Mouse (Mus musculus) midbrain, embryonic 11.5 days (tissue): ENCODE measurements around the gene Ddx28. TPM values are rescaled to one million over a fixed set of nuclear protein-coding genes. Genes with fewer than 3 reads are reported as not detected.

Experiments used
- ATAC-seq: fragments of 200-750 bp; cut with Nextera tagmentation; 2 replicates; pipeline ENCODE4 v1.8.0; 2017; ENCODE audit warnings: moderate TSS enrichment, moderate library complexity; ENCODE audit not compliant: low FRiP score
- DNase-seq: peaks from one replicate; pipeline ENCODE4 v3.0.0; 2015; ENCODE audit warnings: low spot score; ENCODE audit errors: missing footprints
- H3K27ac ChIP-seq: fragments of 300-500 bp; sonication (generic); 2 replicates; pipeline ENCODE4 v1.5.1; 2014; ENCODE audit warnings: low read depth, low read length
- H3K27me3 ChIP-seq: fragments of 300-500 bp; sonication (generic); 2 replicates; pipeline ENCODE4 v1.6.1; 2014; ENCODE audit warnings: mild to moderate bottlenecking, low read length, moderate library complexity, mixed read lengths; ENCODE audit not compliant: control insufficient read depth, insufficient read depth
- H3K36me3 ChIP-seq: fragments of 300-500 bp; sonication (generic); 2 replicates; pipeline ENCODE4 v1.6.1; 2014; ENCODE audit warnings: mild to moderate bottlenecking, low read length, moderate library complexity, mixed read lengths; ENCODE audit not compliant: control insufficient read depth, insufficient read depth
- H3K4me1 ChIP-seq: fragments of 300-500 bp; sonication (generic); 2 replicates; pipeline ENCODE4 v1.6.1; 2014; ENCODE audit warnings: low read length; ENCODE audit not compliant: control insufficient read depth, insufficient read depth
- H3K4me2 ChIP-seq: fragments of 300-500 bp; sonication (generic); 2 replicates; pipeline ENCODE4 v1.6.1; 2014; ENCODE audit warnings: mild to moderate bottlenecking, moderate library complexity
- H3K4me3 ChIP-seq: fragments of 300-500 bp; sonication (generic); 2 replicates; pipeline ENCODE4 v1.5.1; 2014; ENCODE audit warnings: low read depth, low read length
- H3K9ac ChIP-seq: fragments of 300-500 bp; sonication (generic); 2 replicates; pipeline ENCODE4 v1.6.1; 2014; ENCODE audit warnings: low read length
- H3K9me3 ChIP-seq: fragments of 300-500 bp; sonication (generic); 2 replicates; pipeline ENCODE4 v1.6.1; 2016; ENCODE audit warnings: low read length; ENCODE audit not compliant: control insufficient read depth
- WGBS: fragments of 180-500 bp; shearing (Covaris S2); extraction: QIAGEN DNeasy Blood & Tissue Kit; methylation state at CpG from one replicate; pipeline ENCODE4 v1.1.7; 2014; 5-methylcytosine and 5-hydroxymethylcytosine counted together
- polyA plus RNA-seq: library from polyadenylated mRNA; unstranded; fragments of >200 nt; fragmentation: Nextera tagmentation; extraction: Ambion mirVana; gene quantifications from 2 replicates; pipeline ENCODE4 v1.2.1, GENCODE M21; 2014

Ddx28 gene
- polyA plus RNA-seq, 1 experiment from 2014 or later, result 23.4 TPM

DNA sequence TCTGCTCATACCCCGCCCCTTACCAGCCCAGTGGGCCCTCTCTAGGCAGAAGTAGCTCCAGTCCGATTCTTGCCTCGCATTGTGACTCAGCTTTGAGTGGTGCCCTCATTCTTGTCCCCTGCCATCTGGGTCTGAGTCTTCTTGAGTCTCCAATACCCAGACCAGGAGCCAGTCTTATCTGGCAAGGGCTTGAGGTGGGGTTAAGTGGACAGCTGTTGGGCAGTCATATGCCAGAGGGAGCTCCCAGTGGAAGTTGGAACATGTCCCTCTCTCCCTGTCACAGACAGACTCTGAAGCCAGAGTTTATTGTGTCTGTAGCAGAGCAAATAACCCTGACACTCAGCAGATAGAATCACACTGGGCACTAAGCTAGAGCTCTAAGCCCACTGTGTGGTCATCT is 39.4 kb upstream of the Ddx28 start:
- no peak overlapping the region for H3K27ac ChIP-seq
- WGBS, result 84% methylated on average over 3 of the region's 3 CpGs
- ATAC-seq (no peak), DNase-seq (no peak)
- no peaks in the 10 kb centered on the region for H3K9me3 ChIP-seq
- H3K4me1 ChIP-seq, result no peaks in the 10 kb centered on the region
- H3K4me3 ChIP-seq, result no peak overlapping the region
- no peak overlapping the region for H3K4me2 ChIP-seq
- H3K27me3 ChIP-seq, result no peaks in the 10 kb centered on the region
- H3K9ac ChIP-seq, result no peak overlapping the region
- no peaks in the 10 kb centered on the region for H3K36me3 ChIP-seq

DNA sequence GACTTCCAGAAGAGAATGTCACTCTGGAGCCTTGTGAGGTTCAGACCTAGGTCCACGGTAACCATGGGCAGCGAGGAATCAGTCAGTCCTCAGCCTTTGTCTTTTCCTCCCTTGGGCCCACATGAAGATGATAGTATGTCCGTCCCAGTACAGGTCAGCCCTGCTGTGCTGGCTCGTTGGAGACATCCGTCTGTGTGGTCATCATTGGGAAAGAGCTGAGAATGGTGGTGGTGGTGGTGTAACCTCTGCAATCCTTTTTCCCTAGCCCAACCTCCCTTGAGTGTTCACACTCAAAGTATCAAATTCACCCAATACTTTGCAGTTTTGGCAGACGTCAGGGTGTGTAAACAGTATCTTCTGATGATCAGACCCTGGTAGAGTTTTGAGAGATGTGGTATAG is 38.2 kb upstream of the Ddx28 start:
- DNase-seq, result no peak
- Histone ChIP-seq H3K9ac (no peak overlapping the region), H3K27ac (no peak overlapping the region), H3K4me1 (no peaks in the 10 kb centered on the region), H3K4me3 (no peak overlapping the region), H3K36me3 (no peaks in the 10 kb centered on the region), H3K27me3 (no peaks in the 10 kb centered on the region), H3K9me3 (no peaks in the 10 kb centered on the region), H3K4me2 (no peak overlapping the region)
- no peak for ATAC-seq
- WGBS, result 86% methylated on average over 6 of the region's 6 CpGs

DNA sequence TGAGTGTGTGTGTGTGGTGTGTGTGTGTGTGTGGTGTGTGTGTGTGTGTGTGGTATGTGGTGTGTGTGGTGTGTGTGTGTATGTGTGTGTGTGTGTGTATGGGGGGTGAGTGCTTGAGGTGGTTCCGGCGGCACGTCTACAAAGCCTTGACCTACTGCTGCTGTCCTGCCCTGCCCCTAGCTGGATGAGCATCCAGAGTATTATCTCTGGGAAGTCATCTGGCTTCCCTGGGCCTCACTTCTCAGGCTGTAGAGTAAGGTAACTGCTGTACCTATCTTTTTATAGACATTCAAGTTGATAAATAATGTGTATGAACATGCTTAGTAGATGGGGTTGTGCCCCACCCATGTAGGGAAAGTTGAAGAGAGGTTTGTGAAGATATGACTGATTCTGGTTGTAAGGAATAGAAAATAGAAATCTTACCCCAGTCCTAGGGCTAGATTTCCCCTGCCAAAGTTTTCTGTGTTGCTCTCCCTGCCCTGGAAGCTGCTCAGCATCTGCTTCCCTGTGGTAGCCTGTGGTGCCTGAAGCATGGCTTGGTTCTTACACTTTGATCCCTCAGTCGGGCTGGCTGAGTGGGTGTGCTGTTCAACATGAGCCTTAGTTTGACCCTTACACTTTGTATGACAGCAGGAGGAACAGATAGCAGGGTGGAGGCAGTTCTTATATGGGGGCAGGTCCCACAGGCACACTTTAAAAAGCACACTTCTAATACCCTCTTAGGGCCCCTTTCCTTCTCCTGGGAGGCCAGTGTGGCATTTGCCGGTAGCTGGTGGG is 36.4 kb upstream of the Ddx28 start:
- Histone ChIP-seq H3K4me1 (no peaks in the 10 kb centered on the region), H3K9me3 (no peaks in the 10 kb centered on the region), H3K4me2 (no peak overlapping the region), H3K36me3 (no peaks in the 10 kb centered on the region), H3K27me3 (no peaks in the 10 kb centered on the region), H3K27ac (no peak overlapping the region), H3K9ac (no peak overlapping the region), H3K4me3 (no peak overlapping the region)
- DNase-seq, result no peak
- 84% methylated on average over 5 of the region's 5 CpGs for WGBS
- no peak for ATAC-seq

DNA sequence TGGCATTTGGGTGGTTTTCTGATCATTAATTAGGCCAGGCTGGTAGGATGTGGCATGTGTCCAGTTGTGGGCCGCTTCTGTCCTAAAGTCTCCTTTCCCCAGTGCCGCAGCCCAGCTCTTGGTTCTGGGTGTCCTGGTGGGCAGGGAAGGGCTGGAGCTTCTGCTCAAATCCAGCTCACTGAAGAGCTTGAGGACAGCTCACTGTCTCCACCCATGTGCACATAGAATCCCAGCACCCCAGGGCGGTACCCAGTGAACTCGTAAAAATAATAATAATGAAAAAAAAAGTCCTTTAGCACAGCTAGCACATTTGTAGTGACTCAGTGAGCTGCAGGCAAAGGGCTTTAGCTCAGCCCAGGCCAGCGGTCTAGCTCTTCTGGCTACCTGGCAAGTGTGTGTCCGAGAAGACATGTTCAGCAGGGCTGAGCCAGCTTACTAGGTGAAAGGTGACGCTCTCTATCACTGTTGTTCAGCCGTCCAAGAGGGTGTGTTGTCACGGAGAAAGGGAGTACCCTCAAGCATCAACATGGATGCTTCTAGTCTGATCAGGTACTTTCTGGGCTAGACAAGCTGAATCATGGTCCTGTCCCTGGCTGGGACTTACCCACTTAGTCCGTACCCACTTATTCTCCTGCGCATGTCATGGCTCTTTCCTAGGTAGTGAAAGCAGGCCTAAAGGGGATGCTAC is 35.3 kb upstream of the Ddx28 start:
- ATAC-seq (no peak), DNase-seq (no peak)
- no peaks in the 10 kb centered on the region for H3K4me1 ChIP-seq
- H3K36me3 ChIP-seq, result no peaks in the 10 kb centered on the region
- H3K4me3 ChIP-seq, result no peak overlapping the region
- no peak overlapping the region for H3K9ac ChIP-seq
- H3K9me3 ChIP-seq, result no peaks in the 10 kb centered on the region
- H3K4me2 ChIP-seq, result no peak overlapping the region
- no peak overlapping the region for H3K27ac ChIP-seq
- 97% methylated on average over 11 of the region's 11 CpGs for WGBS
- H3K27me3 ChIP-seq, result no peaks in the 10 kb centered on the region

DNA sequence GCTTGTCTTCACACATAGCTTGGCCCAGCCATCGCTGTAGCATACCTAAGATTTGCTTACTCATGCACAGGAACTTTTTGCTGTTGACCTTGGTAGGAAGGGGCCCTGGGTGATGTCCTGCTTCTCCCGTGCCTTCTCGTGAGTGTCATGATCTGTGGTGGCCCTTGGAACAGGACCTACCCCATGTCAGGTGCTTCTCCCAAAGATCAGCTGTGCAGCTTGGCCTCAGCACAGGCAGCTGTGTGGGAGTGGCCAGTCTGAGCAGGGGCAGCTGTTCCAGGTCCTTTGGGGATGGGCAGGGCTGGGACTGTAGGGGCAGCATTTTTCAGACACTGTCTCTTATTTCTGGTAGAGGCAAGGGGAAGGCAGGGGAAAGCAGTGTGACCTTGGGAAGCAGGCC is 32.5 kb upstream of the Ddx28 start:
- ATAC-seq, result no peak
- Histone ChIP-seq H3K27me3 (no peaks in the 10 kb centered on the region), H3K4me2 (no peak overlapping the region), H3K9ac (no peak overlapping the region), H3K9me3 (no peaks in the 10 kb centered on the region), H3K27ac (no peak overlapping the region), H3K4me1 (no peaks in the 10 kb centered on the region), H3K4me3 (no peak overlapping the region), H3K36me3 (no peaks in the 10 kb centered on the region)
- DNase-seq, result no peak
- 87% methylated on average over 3 of the region's 3 CpGs for WGBS

- no peak overlapping the region for H3K4me3 ChIP-seq
- no peak overlapping the region for H3K9ac ChIP-seq
- no peak overlapping the region for H3K4me2 ChIP-seq
- no peak for ATAC-seq
- no peak for DNase-seq
- no peak overlapping the region for H3K27ac ChIP-seq
- H3K27me3 ChIP-seq, result no peaks in the 10 kb centered on the region
- no peaks in the 10 kb centered on the region for H3K4me1 ChIP-seq
- no peaks in the 10 kb centered on the region for H3K36me3 ChIP-seq
- WGBS, result 85% methylated on average over 2 of the region's 2 CpGs
- H3K9me3 ChIP-seq, result no peaks in the 10 kb centered on the region
Observed at GRCm38 (mm10) chr8:106043055-106043454, 31.4 kb upstream of the Ddx28 start.

DNA sequence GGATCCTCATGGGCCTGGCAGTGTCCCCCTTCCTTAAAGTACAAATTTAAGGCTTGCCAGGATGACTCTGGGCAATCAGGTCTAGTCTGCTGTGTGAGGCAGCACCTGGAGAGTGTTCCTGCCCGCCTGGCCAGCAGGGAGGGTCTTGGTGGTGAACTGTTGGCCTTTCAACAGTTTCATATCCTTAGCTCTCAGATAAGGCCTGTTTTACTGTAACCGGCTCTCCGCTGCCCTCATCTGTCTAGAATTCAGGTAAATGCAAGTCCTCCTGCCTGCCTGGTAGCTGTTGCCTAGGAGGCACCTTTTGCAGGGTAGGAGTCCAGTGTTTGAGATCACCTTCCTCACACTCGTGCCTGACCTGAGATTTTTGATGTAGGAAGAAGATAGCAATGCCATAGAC is 28.5 kb upstream of the Ddx28 start:
- WGBS, result 84% methylated on average over 4 of the region's 4 CpGs
- Histone ChIP-seq H3K4me1 (no peaks in the 10 kb centered on the region), H3K4me3 (no peak overlapping the region), H3K9ac (no peak overlapping the region), H3K36me3 (no peaks in the 10 kb centered on the region), H3K27me3 (no peaks in the 10 kb centered on the region), H3K4me2 (no peak overlapping the region), H3K9me3 (no peaks in the 10 kb centered on the region), H3K27ac (no peak overlapping the region)
- ATAC-seq, result no peak
- no peak for DNase-seq

GRCm38 (mm10) chr8:106039605-106040004 is 27.9 kb upstream of the Ddx28 start:
- no peaks in the 10 kb centered on the region for H3K4me1 ChIP-seq

DNA sequence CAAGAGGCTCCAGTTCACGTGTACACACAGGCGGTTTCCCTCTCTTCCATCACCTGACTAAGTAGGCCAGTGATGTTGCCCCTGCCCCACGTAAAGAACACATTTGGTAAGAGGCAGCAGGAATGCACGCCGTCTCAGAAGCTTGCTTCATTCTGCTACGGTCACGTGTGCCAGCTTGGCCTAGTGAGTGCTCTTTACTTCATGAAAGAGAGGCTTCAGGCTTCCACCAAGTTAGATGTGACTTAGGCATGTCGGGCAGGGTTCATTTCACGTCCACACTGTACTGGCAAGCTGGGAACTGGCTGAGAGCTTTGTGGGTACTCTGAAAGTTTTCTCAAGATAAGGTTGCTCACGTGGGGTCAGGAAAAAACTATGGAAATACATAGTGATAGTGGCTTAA is 27.0 kb upstream of the Ddx28 start:
- Histone ChIP-seq H3K4me2 (no peak overlapping the region), H3K27me3 (no peaks in the 10 kb centered on the region), H3K4me3 (no peak overlapping the region), H3K9me3 (no peaks in the 10 kb centered on the region), H3K36me3 (no peaks in the 10 kb centered on the region), H3K9ac (no peak overlapping the region), H3K4me1 (no peaks in the 10 kb centered on the region), H3K27ac (no peak overlapping the region)
- DNase-seq (no peak), ATAC-seq (no peak)
- 94% methylated on average over 10 of the region's 10 CpGs for WGBS

More at GRCm38 (mm10) chr8:106039605-106040004, 27.9 kb upstream of the Ddx28 start:
- no peaks in the 10 kb centered on the region for H3K36me3 ChIP-seq
- no peak overlapping the region for H3K9ac ChIP-seq
- H3K27me3 ChIP-seq, result no peaks in the 10 kb centered on the region
- WGBS, result 86% methylated on average over 4 of the region's 4 CpGs
- no peak for ATAC-seq
- H3K4me3 ChIP-seq, result no peak overlapping the region
- no peak for DNase-seq
- no peak overlapping the region for H3K4me2 ChIP-seq
- no peaks in the 10 kb centered on the region for H3K9me3 ChIP-seq
- no peak overlapping the region for H3K27ac ChIP-seq
